22 mouse cellular contexts compared by ENCODE assay signal in genomic region chr9:69390631-69391030, GRCm38 (mm10).
"Had no signal": no experiment of that assay in that cellular context is flagged by ENCODE, and none has a peak within 500 bp of the region (broad histone marks: within the 10 kb centered on the region; RNA-seq: fewer than 3 reads in every experiment).

No protein-coding gene starts in this region.

- H3K27ac ChIP-seq: kidney, embryonic 15.5 days; limb, embryonic 10.5 days; limb, embryonic 13.5 days; liver, embryonic 14.5 days; macrophage; midbrain, embryonic 10.5 days; midbrain, embryonic 13.5 days; neural tube, embryonic 13.5 days; stomach, embryonic 15.5 days had no signal

- H3K4me1 ChIP-seq: kidney, embryonic 15.5 days; midbrain, embryonic 10.5 days; midbrain, embryonic 13.5 days; neural tube, embryonic 13.5 days; stomach, embryonic 15.5 days had no signal

- H3K9ac ChIP-seq: kidney, embryonic 15.5 days; limb, embryonic 13.5 days; liver, embryonic 14.5 days; liver, postnatal 0 days; lung, embryonic 14.5 days; midbrain, embryonic 13.5 days; neural tube, embryonic 13.5 days; stomach, embryonic 15.5 days had no signal

- H3K27me3 ChIP-seq: kidney, embryonic 15.5 days; limb, embryonic 13.5 days; midbrain, embryonic 13.5 days; neural tube, embryonic 13.5 days; stomach, embryonic 15.5 days had no signal

- H3K9me3 ChIP-seq: kidney, embryonic 15.5 days; limb, embryonic 10.5 days; limb, embryonic 13.5 days; midbrain, embryonic 10.5 days; midbrain, embryonic 13.5 days; neural tube, embryonic 13.5 days; stomach, embryonic 15.5 days had no signal

- H3K4me3 ChIP-seq: kidney, embryonic 15.5 days; limb, embryonic 10.5 days; limb, embryonic 13.5 days; midbrain, embryonic 10.5 days; midbrain, embryonic 13.5 days; myocyte; neural tube, embryonic 13.5 days; stomach, embryonic 15.5 days had no signal

- H3K4me2 ChIP-seq: kidney, embryonic 15.5 days; limb, embryonic 13.5 days; lung, embryonic 14.5 days; midbrain, embryonic 13.5 days; neural tube, embryonic 13.5 days; stomach, embryonic 15.5 days had no signal

- ATAC-seq: liver, postnatal 0 days; lung, postnatal 0 days; midbrain, embryonic 13.5 days; midbrain, embryonic 16.5 days had no signal

- DNase-seq: kidney, adult 8-10 months; kidney, postnatal 10 days; kidney, postnatal 36 days; liver; liver, postnatal 0 days; lung, embryonic 14.5 days; retina, postnatal 1 day; right cerebral cortex, postnatal 25 days; spleen, adult 18-20 months; thymus, postnatal 25 days had no signal

- H3K36me3 ChIP-seq: kidney, embryonic 15.5 days; limb, embryonic 10.5 days; limb, embryonic 13.5 days; midbrain, embryonic 10.5 days; midbrain, embryonic 13.5 days; neural tube, embryonic 13.5 days; stomach, embryonic 15.5 days had no signal
